Mouse (Mus musculus): Measurements from ENCODE around the gene Rbfox3. TPM values are rescaled to one million over a fixed set of nuclear protein-coding genes. Genes with fewer than 3 reads are reported as not detected.
A peak's percentile ranks its signal among the peaks of the same experiment; 100 is the strongest.

Rbfox3 gene
- polyA plus RNA-seq, 1 experiment from 2014 or later = 77.9 TPM

DNA sequence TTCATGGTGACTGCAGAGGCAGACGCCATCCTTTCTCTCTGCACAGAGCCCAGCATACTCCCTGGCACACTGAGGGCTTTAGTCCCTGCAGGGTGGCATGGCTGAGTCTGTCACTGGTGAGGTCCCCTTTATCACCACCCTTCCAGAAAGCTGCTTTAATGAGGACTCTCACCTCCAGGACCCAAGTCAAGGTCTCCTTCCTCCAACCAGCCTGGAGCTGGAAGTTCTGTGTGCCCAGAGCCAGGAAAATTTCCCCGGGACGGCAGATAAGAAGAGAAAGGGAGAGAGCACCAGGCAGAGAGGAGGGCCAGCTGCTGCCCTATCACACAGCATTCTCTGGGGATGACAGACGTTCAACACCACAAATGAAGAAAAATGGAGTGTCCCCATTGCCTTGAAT is 73.2 kb downstream of the Rbfox3 start:
- no peak overlapping the region for H3K27ac ChIP-seq (replicated peaks)
- H3K4me2 ChIP-seq = no peak overlapping the region
- H3K4me3 ChIP-seq = no peak overlapping the region
- H3K4me1 ChIP-seq (replicated peaks) = peaks cover 58% of the 10 kb centered on the region
- H3K36me3 ChIP-seq = no peaks in the 10 kb centered on the region
- no peaks in the 10 kb centered on the region for H3K9me3 ChIP-seq
- 33% methylated on average over 4 of the region's 4 CpGs for WGBS
- H3K9ac ChIP-seq = no peak overlapping the region
- ATAC-seq (ENCODE audit: low FRiP score, low read depth) = no peak
- H3K27me3 ChIP-seq = no peaks in the 10 kb centered on the region

- Histone ChIP-seq H3K27me3 (no peaks in the 10 kb centered on the region), H3K9me3 (no peaks in the 10 kb centered on the region), H3K9ac (no peak overlapping the region), H3K4me2 (no peak overlapping the region), H3K4me1 (replicated peaks) (peaks cover 58% of the 10 kb centered on the region), H3K4me3 (no peak overlapping the region), H3K36me3 (no peaks in the 10 kb centered on the region), H3K27ac (replicated peaks) (no peak overlapping the region)
- WGBS = 52% methylated on average over 4 of the region's 4 CpGs
- ATAC-seq (ENCODE audit: low FRiP score, low read depth) = peak; percentile 61
Measured at GRCm38 (mm10) chr11:118836889-118837288, 74.5 kb downstream of the Rbfox3 start.

DNA sequence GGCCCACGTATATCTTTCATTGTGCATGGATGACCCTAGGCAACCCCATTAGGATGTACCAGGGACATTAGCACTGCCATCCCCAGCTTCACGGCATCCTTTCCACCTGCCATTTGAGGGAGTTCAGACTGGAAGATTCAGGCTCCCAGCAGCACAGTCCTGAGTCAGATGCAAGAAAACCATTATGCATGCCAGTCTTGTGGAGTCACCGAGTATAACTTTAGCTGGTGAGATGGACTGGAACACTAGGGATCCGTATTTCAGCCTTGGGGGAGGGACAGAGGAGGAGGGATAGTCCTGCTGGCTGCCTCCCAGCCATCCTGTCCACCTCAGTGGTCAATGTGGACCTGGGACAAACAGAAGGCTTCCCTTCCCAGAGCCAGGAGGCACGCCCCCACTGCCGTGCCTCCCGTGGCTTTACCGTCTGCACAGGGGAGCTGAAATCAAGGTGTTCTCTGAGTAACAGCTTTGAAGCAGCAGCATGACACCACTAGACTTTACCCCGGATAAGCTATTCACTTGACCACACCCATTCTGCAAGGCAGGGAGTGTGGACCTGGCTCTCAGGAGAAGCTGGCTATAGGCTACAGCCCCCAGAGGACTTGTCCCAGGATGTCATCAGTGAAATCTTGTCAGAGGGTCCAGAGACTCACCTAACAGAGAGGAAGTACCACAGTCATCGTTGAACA is 78.5 kb downstream of the Rbfox3 start:
- Histone ChIP-seq H3K27ac (replicated peaks) (no peak overlapping the region), H3K9me3 (no peaks in the 10 kb centered on the region), H3K4me1 (replicated peaks) (peaks cover 27% of the 10 kb centered on the region), H3K4me3 (no peak overlapping the region), H3K9ac (no peak overlapping the region), H3K4me2 (no peak overlapping the region), H3K36me3 (no peaks in the 10 kb centered on the region), H3K27me3 (no peaks in the 10 kb centered on the region)
- WGBS = 81% methylated on average over 10 of the region's 10 CpGs
- ATAC-seq (ENCODE audit: low FRiP score, low read depth) = no peak

DNA sequence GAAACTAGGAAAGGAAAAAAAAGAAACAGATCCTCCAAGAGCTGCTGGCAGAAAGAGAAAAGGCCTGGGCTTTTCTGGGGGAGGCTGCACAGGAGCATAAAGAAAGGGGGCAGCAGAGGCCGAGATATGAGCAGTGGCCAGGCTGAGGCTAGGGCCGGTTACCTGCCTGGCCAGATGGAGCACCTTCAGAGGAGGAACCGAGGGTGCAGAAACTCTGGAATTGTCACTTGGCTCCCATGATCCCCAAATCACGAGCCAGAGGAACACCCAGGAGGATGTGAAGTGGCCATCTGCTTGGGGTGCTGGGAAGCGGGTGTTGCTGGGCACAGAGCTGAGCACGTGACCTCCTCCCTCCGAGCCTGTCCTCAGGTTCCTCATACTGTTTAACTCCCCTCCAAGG is 79.7 kb downstream of the Rbfox3 start:
- no peak for ATAC-seq (ENCODE audit: low FRiP score, low read depth)
- no peak overlapping the region for H3K27ac ChIP-seq (replicated peaks)
- H3K27me3 ChIP-seq = no peaks in the 10 kb centered on the region
- H3K36me3 ChIP-seq = no peaks in the 10 kb centered on the region
- H3K4me1 ChIP-seq (replicated peaks) = peaks cover 15% of the 10 kb centered on the region
- 66% methylated on average over 7 of the region's 7 CpGs for WGBS
- no peaks in the 10 kb centered on the region for H3K9me3 ChIP-seq
- H3K4me3 ChIP-seq = no peak overlapping the region
- no peak overlapping the region for H3K9ac ChIP-seq
- no peak overlapping the region for H3K4me2 ChIP-seq

- Histone ChIP-seq H3K4me3 (no peak overlapping the region), H3K4me2 (no peak overlapping the region), H3K27ac (replicated peaks) (peak overlapping the region; percentile 60), H3K9me3 (no peaks in the 10 kb centered on the region), H3K27me3 (no peaks in the 10 kb centered on the region), H3K36me3 (no peaks in the 10 kb centered on the region), H3K9ac (no peak overlapping the region), H3K4me1 (replicated peaks) (peaks cover 14% of the 10 kb centered on the region)
- WGBS = 43% methylated on average over 25 of the region's 25 CpGs
- ATAC-seq (ENCODE audit: low FRiP score, low read depth) = no peak
Measured at GRCm38 (mm10) chr11:118825280-118826094, 85.9 kb downstream of the Rbfox3 start.

GRCm38 (mm10) chr11:118821353-118821752 is 90.0 kb downstream of the Rbfox3 start:
- H3K9me3 ChIP-seq = no peaks in the 10 kb centered on the region
- ATAC-seq (ENCODE audit: low FRiP score, low read depth) = no peak
- H3K4me3 ChIP-seq = no peak overlapping the region
- H3K36me3 ChIP-seq = no peaks in the 10 kb centered on the region
- H3K4me2 ChIP-seq = no peak overlapping the region
- WGBS = 69% methylated on average over 2 of the region's 2 CpGs
- peaks cover 14% of the 10 kb centered on the region for H3K4me1 ChIP-seq (replicated peaks)
- H3K9ac ChIP-seq = no peak overlapping the region
- H3K27me3 ChIP-seq = no peaks in the 10 kb centered on the region
- no peak overlapping the region for H3K27ac ChIP-seq (replicated peaks)

DNA sequence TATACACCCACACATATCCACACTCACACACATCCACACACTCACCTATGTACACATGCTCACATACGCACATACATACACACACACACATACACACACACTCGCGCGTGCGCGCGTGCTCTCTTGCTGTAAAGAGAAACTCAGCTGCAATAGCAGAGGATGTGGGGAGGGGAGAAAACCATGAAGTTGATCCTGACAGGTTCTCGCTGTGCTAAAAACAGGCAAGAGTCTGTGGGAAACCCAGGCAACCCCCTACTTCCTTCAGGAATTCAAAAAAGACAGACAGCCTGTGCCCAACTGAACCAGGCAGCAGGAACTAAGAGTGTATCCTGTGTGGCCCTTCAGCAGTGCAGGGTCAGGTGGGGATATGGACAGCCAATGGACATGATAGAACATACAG is 92.9 kb downstream of the Rbfox3 start:
- Histone ChIP-seq H3K4me1 (replicated peaks) (peaks cover 15% of the 10 kb centered on the region), H3K4me3 (no peak overlapping the region), H3K27ac (replicated peaks) (no peak overlapping the region), H3K36me3 (no peaks in the 10 kb centered on the region), H3K27me3 (no peaks in the 10 kb centered on the region), H3K9me3 (no peaks in the 10 kb centered on the region), H3K4me2 (no peak overlapping the region), H3K9ac (no peak overlapping the region)
- WGBS = 95% methylated on average over 8 of the region's 8 CpGs
- ATAC-seq (ENCODE audit: low FRiP score, low read depth) = no peak

GRCm38 (mm10) chr11:118815118-118815517 is 96.3 kb downstream of the Rbfox3 start:
- H3K9ac ChIP-seq = no peak overlapping the region
- 67% methylated on average over 5 of the region's 5 CpGs for WGBS
- H3K9me3 ChIP-seq = no peaks in the 10 kb centered on the region
- H3K27ac ChIP-seq (replicated peaks) = 0 out of 2 replicates have a peak overlapping the region, but pooled peaks have one; percentile 13
- H3K27me3 ChIP-seq = no peaks in the 10 kb centered on the region
- no peak overlapping the region for H3K4me3 ChIP-seq
- H3K4me1 ChIP-seq (replicated peaks) = peaks cover 21% of the 10 kb centered on the region
- no peaks in the 10 kb centered on the region for H3K36me3 ChIP-seq
- ATAC-seq (ENCODE audit: low FRiP score, low read depth) = no peak
- H3K4me2 ChIP-seq = no peak overlapping the region

GRCm38 (mm10) chr11:118813942-118814341 is 97.5 kb downstream of the Rbfox3 start:
- H3K4me3 ChIP-seq = no peak overlapping the region
- no peaks in the 10 kb centered on the region for H3K9me3 ChIP-seq
- WGBS = 47% methylated on average over 11 of the region's 11 CpGs
- H3K4me1 ChIP-seq (replicated peaks) = peaks cover 21% of the 10 kb centered on the region
- ATAC-seq (ENCODE audit: low FRiP score, low read depth) = peak; percentile 36; the same call in 1 of the 2 replicates
- H3K9ac ChIP-seq = no peak overlapping the region
- H3K36me3 ChIP-seq = no peaks in the 10 kb centered on the region
- no peak overlapping the region for H3K4me2 ChIP-seq
- peak overlapping the region; percentile 36 for H3K27ac ChIP-seq (replicated peaks)
- no peaks in the 10 kb centered on the region for H3K27me3 ChIP-seq

- H3K9me3 ChIP-seq = no peaks in the 10 kb centered on the region
- H3K36me3 ChIP-seq = no peaks in the 10 kb centered on the region
- H3K27ac ChIP-seq (replicated peaks) = no peak overlapping the region
- no peak overlapping the region for H3K9ac ChIP-seq
- no peak for ATAC-seq (ENCODE audit: low FRiP score, low read depth)
- no peak overlapping the region for H3K4me3 ChIP-seq
- H3K4me2 ChIP-seq = no peak overlapping the region
- H3K4me1 ChIP-seq (replicated peaks) = peaks cover 32% of the 10 kb centered on the region
- WGBS = 88% methylated on average over 7 of the region's 7 CpGs
- H3K27me3 ChIP-seq = no peaks in the 10 kb centered on the region
Measured at GRCm38 (mm10) chr11:118811404-118811803, 100.0 kb downstream of the Rbfox3 start.

DNA sequence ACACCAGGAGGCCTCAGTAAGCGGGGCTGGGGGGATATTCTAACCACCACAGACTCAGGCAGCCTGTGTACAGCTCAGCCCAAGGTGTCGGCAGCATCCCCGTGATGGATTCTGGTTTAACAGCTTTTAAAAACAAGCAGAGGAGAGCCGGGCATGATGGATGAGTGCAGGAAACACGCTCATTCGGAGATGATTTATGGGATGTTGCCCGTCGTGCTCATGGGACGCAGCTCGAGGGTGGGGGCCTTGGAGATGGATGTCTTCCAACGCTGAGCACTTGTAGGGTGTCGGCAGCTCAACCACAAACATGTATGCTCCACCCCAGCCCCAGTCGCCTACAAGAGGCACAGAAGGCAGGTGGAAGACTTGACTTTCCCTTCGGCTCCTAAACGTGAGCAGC is 103.9 kb downstream of the Rbfox3 start:
- peak; percentile 35; the same call in 1 of the 2 replicates for ATAC-seq (ENCODE audit: low FRiP score, low read depth)
- no peaks in the 10 kb centered on the region for H3K9me3 ChIP-seq
- no peak overlapping the region for H3K4me2 ChIP-seq
- 55% methylated on average over 15 of the region's 15 CpGs for WGBS
- no peaks in the 10 kb centered on the region for H3K27me3 ChIP-seq
- no peaks in the 10 kb centered on the region for H3K36me3 ChIP-seq
- peak overlapping the region; percentile 58 for H3K27ac ChIP-seq (replicated peaks)
- H3K9ac ChIP-seq = no peak overlapping the region
- no peak overlapping the region for H3K4me3 ChIP-seq
- peaks cover 26% of the 10 kb centered on the region for H3K4me1 ChIP-seq (replicated peaks)

- Histone ChIP-seq H3K9ac (no peak overlapping the region), H3K4me1 (replicated peaks) (peaks cover 59% of the 10 kb centered on the region), H3K4me3 (no peak overlapping the region), H3K9me3 (no peaks in the 10 kb centered on the region), H3K27ac (replicated peaks) (peak overlapping the region; percentile 87), H3K4me2 (no peak overlapping the region), H3K27me3 (no peaks in the 10 kb centered on the region), H3K36me3 (no peaks in the 10 kb centered on the region)
- WGBS = 44% methylated on average over 8 of the region's 8 CpGs
- peak; percentile 32; the same call in 1 of the 2 replicates for ATAC-seq (ENCODE audit: low FRiP score, low read depth)
Measured at GRCm38 (mm10) chr11:118794856-118795602, 116.4 kb downstream of the Rbfox3 start.

All from hindbrain, embryonic 15.5 days (tissue).